8 mouse cellular contexts compared by ENCODE assay signal in genomic region chr11:86994330-86994729, GRCm38 (mm10). TPM values are rescaled to one million over a fixed set of nuclear protein-coding genes. Genes with fewer than 3 reads are reported as not detected.
DNase-seq lines count a peak whose midpoint lies in the region; ATAC-seq and TF ChIP-seq lines count a peak whose summit lies in the region.

No protein-coding gene starts in this region.

- TF ChIP-seq CTCF in kidney, postnatal 0 days (IDR thresholded peaks at IDR 0.05; ENCODE audit: low read depth), result no peak
- no peak for TF ChIP-seq CTCF in midbrain, postnatal 0 days (IDR thresholded peaks at IDR 0.05)

- peak overlapping the region; percentile 85 for H3K4me2 ChIP-seq in heart, embryonic 12.5 days
- H3K4me2 ChIP-seq in forebrain, embryonic 13.5 days, result peak overlapping the region; percentile 85
- peak overlapping the region; percentile 69 for H3K4me2 ChIP-seq in kidney, postnatal 0 days (ENCODE audit: low read length)
- peak overlapping the region; percentile 82 for H3K4me2 ChIP-seq in midbrain, postnatal 0 days (ENCODE audit: low read depth, low read length, poor library complexity, severe bottlenecking)

- ATAC-seq in heart, embryonic 12.5 days (ENCODE audit: insufficient number of reproducible peaks, low FRiP score), result no peak
- ATAC-seq in forebrain, embryonic 13.5 days, result no peak
- no peak for ATAC-seq in kidney, postnatal 0 days (replicated peaks; ENCODE audit: low FRiP score, low read depth)
- no peak for ATAC-seq in midbrain, postnatal 0 days (ENCODE audit: low FRiP score)
- ATAC-seq in monocyte, adult 5-6 weeks (replicated peaks; ENCODE audit: insufficient number of reproducible peaks, low FRiP score, low TSS enrichment, poor library complexity, severe bottlenecking), result no peak

- DNase-seq in heart, postnatal 4 days, result no peak
- DNase-seq in kidney, postnatal 0 days (ENCODE audit: low spot score), result no peak
- no peak for DNase-seq in midbrain, postnatal 0 days (ENCODE audit: low spot score)
- no peak for DNase-seq in embryo, embryonic 11 days
- DNase-seq in frontal cortex, postnatal 25 days (ENCODE audit: low spot score in 2 of 2), result no peak

- H3K4me3 ChIP-seq in heart, embryonic 12.5 days, result peak overlapping the region; percentile 78
- peak overlapping the region; percentile 93 for H3K4me3 ChIP-seq in forebrain, embryonic 13.5 days
- peak overlapping the region; percentile 99 for H3K4me3 ChIP-seq in kidney, postnatal 0 days (replicated peaks; ENCODE audit: low read depth, low read length)
- H3K4me3 ChIP-seq in midbrain, postnatal 0 days (ENCODE audit: low read depth, low read length), result peak overlapping the region; percentile 92; the same call in 1 of the 2 replicates

- peak overlapping the region; percentile 93 for H3K27ac ChIP-seq in heart, embryonic 12.5 days (ENCODE audit: poor library complexity, severe bottlenecking)
- no peak overlapping the region for H3K27ac ChIP-seq in forebrain, embryonic 13.5 days
- H3K27ac ChIP-seq in kidney, postnatal 0 days, result peak overlapping the region; percentile 31; the same call in 1 of the 2 replicates
- no peak overlapping the region for H3K27ac ChIP-seq in midbrain, postnatal 0 days (ENCODE audit: low read depth, low read length)

- H3K27me3 ChIP-seq in heart, embryonic 12.5 days (replicated peaks), result no peaks in the 10 kb centered on the region
- no peaks in the 10 kb centered on the region for H3K27me3 ChIP-seq in forebrain, embryonic 13.5 days
- no peaks in the 10 kb centered on the region for H3K27me3 ChIP-seq in kidney, postnatal 0 days (ENCODE audit: insufficient read depth, low read length)
- no peaks in the 10 kb centered on the region for H3K27me3 ChIP-seq in midbrain, postnatal 0 days (ENCODE audit: insufficient read depth, low read length)

- peak overlapping the region; percentile 55 for H3K9ac ChIP-seq in heart, embryonic 12.5 days
- H3K9ac ChIP-seq in forebrain, embryonic 13.5 days, result peak overlapping the region; percentile 49; the same call in 1 of the 2 replicates
- H3K9ac ChIP-seq in kidney, postnatal 0 days (ENCODE audit: low read depth, low read length), result no peak overlapping the region
- H3K9ac ChIP-seq in midbrain, postnatal 0 days (replicated peaks; ENCODE audit: low read length, poor library complexity, severe bottlenecking), result no peak overlapping the region

- H3K36me3 ChIP-seq in heart, embryonic 12.5 days, result peaks cover 5% of the 10 kb centered on the region; the same call in 1 of the 2 replicates
- H3K36me3 ChIP-seq in forebrain, embryonic 13.5 days (ENCODE audit: poor library complexity, severe bottlenecking), result no peaks in the 10 kb centered on the region
- H3K36me3 ChIP-seq in kidney, postnatal 0 days (ENCODE audit: insufficient read depth, low read length), result no peaks in the 10 kb centered on the region
- H3K36me3 ChIP-seq in midbrain, postnatal 0 days (ENCODE audit: insufficient read depth, low read length), result no peaks in the 10 kb centered on the region

- 20% methylated on average over 6 of the region's 6 CpGs for WGBS in heart, embryonic 12.5 days
- WGBS in forebrain, embryonic 13.5 days, result 21% methylated on average over 6 of the region's 6 CpGs
- WGBS in kidney, postnatal 0 days, result 18% methylated on average over 5 of the region's 6 CpGs
- WGBS in midbrain, postnatal 0 days, result 9% methylated on average over 5 of the region's 6 CpGs

- peaks cover 43% of the 10 kb centered on the region for H3K4me1 ChIP-seq in heart, embryonic 12.5 days (replicated peaks)
- H3K4me1 ChIP-seq in forebrain, embryonic 13.5 days, result peaks cover 46% of the 10 kb centered on the region
- peaks cover 16% of the 10 kb centered on the region; the same call in 1 of the 2 replicates for H3K4me1 ChIP-seq in kidney, postnatal 0 days (replicated peaks; ENCODE audit: insufficient read depth, low read length)
- H3K4me1 ChIP-seq in midbrain, postnatal 0 days (ENCODE audit: insufficient read depth, low read length), result peaks cover 5% of the 10 kb centered on the region; the same call in 1 of the 2 replicates

- H3K9me3 ChIP-seq in heart, embryonic 12.5 days (replicated peaks), result no peaks in the 10 kb centered on the region
- no peaks in the 10 kb centered on the region for H3K9me3 ChIP-seq in forebrain, embryonic 13.5 days (replicated peaks)
- H3K9me3 ChIP-seq in kidney, postnatal 0 days (replicated peaks; ENCODE audit: low read length), result no peaks in the 10 kb centered on the region
- no peaks in the 10 kb centered on the region for H3K9me3 ChIP-seq in midbrain, postnatal 0 days (ENCODE audit: low read length)

RNA-seq across cellular contexts. Expression of gene Ypel2, which starts 0.8 kb away (rescaled TPM):
- 24.0 and 25.8 TPM in 2 replicates for polyA plus RNA-seq in heart, embryonic 12.5 days (2016; fragmentation: Nextera tagmentation; extraction: Ambion mirVana)
- 10 to 100 TPM; 18.9 to 22.7 TPM for total RNA-seq in heart, postnatal 4 days (2021)
- 7.4 and 7.7 TPM in 2 replicates for polyA plus RNA-seq in forebrain, embryonic 13.5 days (2015; fragmentation: Nextera tagmentation; extraction: Ambion mirVana)
- 10.6 and 11.1 TPM in 2 replicates for polyA plus RNA-seq in kidney, postnatal 0 days (2015; fragmentation: Nextera tagmentation; extraction: Ambion mirVana)
- 5.8 and 6.1 TPM in 2 replicates for total RNA-seq in midbrain, postnatal 0 days (2014; rRNA removed)
- polyA plus RNA-seq in midbrain, postnatal 0 days (2015; fragmentation: Nextera tagmentation; extraction: Ambion mirVana), result 4.2 and 4.3 TPM in 2 replicates
- 4.2 to 10.7 TPM (median 6.5 TPM) in 3 replicates for total RNA-seq in monocyte, adult 5-6 weeks (2017)

Comparison
In these comparisons a context has a peak if more than half of its experiments do, and no peak if none do; other contexts are left out.
1. H3K27ac ChIP-seq: peak in heart, embryonic 12.5 days (single experiment) and kidney, postnatal 0 days (single experiment); none in forebrain, embryonic 13.5 days (single experiment) and midbrain, postnatal 0 days (single experiment).
2. H3K9ac ChIP-seq: peak in heart, embryonic 12.5 days (single experiment) and forebrain, embryonic 13.5 days (single experiment); none in kidney, postnatal 0 days (single experiment) and midbrain, postnatal 0 days (single experiment).
3. Peak in every context shown above with its lines, with median percentiles within 50 percentile points of each other: H3K4me2 ChIP-seq and H3K4me3 ChIP-seq.